Mouse (Mus musculus): Measurements from ENCODE around the gene Olfr344. TPM values are rescaled to one million over a fixed set of nuclear protein-coding genes. Genes with fewer than 3 reads are reported as not detected.

Gene Olfr344
- total RNA-seq (2021): not detected in 2 replicates
- long read RNA-seq, experiment 1: 0 reads
- long read RNA-seq, experiment 2: 0 reads

DNA sequence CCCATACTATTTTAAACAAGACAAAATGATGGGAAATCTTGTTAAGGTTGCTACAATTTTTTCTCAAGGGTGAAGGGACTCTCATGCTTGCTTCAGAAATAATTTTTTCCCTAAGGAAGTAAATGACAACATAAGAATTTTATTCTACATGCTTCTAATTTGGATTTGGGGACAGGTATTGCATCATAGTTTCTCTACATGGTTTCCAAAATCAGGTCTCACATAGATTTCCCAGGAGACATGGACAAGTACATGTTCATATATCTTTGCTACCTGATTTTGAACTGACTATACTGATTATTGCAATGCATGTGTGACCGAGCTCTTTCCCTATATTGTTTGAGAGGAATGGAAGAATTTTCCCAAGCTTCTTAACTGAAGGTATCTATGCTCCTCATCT lies at the start of gene Olfr344:
Gene Olfr344 (plus strand): TSS at position 301 of the 400 bp plus-strand sequence.
- no peak for DNase-seq

DNA sequence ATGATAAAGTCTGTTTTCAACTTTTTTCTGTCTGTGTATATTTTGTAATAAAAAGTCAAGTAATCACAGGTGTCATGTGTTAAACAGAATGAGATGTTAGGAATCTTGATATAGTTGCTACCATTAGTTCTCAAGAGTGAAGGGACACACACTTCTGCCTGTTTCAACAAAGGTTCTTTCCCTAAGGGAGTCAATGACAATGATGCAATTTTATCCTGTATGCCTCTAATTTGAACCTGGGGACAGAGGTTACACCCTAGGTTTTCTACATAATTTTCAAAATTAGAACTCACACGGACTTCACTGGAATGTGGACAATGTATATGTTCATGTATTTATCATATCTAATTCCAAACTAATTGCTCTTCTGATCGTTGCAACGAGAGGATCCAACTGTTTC lies 41.8 kb upstream of the Olfr344 start, which contains the start of gene Olfr342:
Gene Olfr342 (plus strand): TSS at position 301 of the 400 bp plus-strand sequence.
- DNase-seq: no peak

DNA sequence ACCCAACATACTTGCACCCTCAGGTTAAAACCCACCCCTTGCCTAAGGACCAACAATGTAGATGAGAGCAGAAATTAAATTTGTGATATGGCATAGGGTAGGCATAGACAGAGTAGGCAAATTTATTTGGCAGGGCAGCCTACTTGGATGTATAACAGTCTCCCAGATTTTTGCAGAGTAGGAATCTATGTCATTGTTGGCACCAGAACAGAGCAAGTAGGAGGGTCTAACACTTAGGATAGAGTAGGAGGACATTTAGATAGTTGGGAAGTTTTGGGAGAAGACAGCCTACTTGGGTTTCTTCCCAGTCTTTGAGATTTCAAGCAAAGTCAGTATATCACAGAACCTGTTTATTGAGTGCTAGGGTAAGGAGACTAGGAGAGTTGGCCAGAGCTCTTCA lies 1.3 kb upstream of the Olfr344 start:
- DNase-seq: no peak

DNA sequence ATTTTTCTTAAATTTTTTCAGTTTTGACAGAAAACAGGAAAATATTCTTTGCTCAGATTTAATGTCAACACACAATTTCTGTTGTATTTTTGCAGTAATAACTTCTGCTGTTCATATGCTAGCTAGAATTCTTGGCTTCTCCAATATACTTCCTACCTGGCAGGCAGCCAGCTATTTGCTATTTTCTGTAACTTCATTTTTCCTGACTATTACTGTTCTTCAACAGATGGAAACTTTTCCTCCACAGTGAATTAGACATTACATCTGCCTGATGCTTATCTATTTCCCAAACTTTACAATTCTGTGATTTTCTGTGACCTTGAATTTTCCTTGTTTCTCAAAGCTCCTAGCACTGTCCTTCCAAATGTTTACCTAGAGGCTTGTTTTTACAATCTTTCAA lies 560 bp downstream of the Olfr344 start:
- DNase-seq: no peak

DNA sequence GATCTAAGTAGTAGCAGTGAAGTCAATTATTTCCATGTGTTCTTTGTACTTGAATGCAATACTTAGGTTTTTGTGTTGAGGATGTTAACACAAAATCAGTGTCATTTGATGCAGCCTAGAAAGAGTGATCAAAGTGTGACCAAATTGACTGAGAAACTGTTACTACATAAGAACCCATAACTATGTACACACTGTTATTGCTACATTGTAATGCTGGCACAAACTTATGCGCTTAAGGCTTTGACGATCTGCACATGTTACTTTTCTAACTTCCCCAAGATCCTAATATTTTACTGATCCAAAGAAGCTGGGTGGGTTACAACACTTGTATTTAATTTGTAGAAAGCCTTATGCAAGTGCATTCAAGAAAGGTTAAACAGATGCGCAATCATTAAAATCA lies 1.4 kb downstream of the Olfr344 start:
- no peak for DNase-seq

Other genes starting within 250 kb of the Olfr344 start
- gene Olfr338, start 193.1 kb upstream of the Olfr344 start, total RNA-seq (2021): not detected in 2 replicates
- not detected in 2 replicates for gene Olfr339, start 147.7 kb upstream of the Olfr344 start, total RNA-seq (2021)
- not detected in 2 replicates for gene Olfr340, start 114.1 kb upstream of the Olfr344 start, total RNA-seq (2021)
- gene Olfr341, start 84.2 kb upstream of the Olfr344 start, total RNA-seq (2021): not detected in 2 replicates
- not detected in 2 replicates for gene Olfr342, start 41.7 kb upstream of the Olfr344 start, total RNA-seq (2021)
- gene Olfr345, start 73.4 kb downstream of the Olfr344 start, total RNA-seq (2021): not detected in 2 replicates
- not detected in 2 replicates for gene Olfr346, start 119.1 kb downstream of the Olfr344 start, total RNA-seq (2021)
- not detected in 2 replicates for gene Olfr347, start 165.2 kb downstream of the Olfr344 start, total RNA-seq (2021)
- gene Olfr348, start 217.6 kb downstream of the Olfr344 start, total RNA-seq (2021): not detected in 2 replicates
- gene Olfr50, start 223.9 kb downstream of the Olfr344 start, total RNA-seq (2021): not detected in 2 replicates